Mouse (Mus musculus): ENCODE results near the gene Rrp9.
A peak's percentile ranks its signal among the peaks of the same experiment; 100 is the strongest.
"Not testable (repeated sequence)": the region's sequence is repeated elsewhere in the genome, so short reads cannot be mapped to it uniquely, and the experiment has no call there.

Rrp9 gene

DNA sequence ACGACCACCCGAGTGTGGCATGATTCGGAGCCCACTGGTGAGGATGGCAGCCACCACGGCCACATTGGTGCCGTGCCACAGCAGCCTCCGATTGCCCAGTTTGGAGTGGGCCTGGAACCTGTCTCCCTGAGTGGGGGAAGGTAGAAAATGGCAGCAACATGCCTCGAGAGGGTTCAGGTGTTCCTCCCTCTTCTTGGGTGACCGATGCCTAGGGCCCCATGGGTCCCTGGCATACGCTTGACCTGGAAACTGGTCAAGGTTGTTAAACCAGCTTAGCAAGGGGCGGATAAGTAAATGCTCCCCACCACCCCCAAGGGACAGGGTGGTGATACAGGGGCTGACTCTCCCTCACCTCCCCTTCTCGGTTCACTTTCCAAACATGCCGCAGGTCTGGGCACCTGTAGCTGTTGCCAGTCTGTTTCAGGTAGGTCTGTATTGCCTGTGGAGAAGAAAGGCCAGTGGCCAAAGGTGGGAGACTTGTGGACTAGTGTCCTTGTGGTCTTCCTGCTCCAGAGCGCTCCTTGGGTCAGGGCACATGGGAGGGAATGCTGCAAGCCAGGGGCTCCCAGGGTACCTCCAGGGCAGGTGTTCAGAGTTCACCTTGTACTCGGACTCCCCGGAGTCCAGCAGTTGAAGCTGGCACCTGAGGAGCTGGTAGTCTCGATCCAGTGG lies 2.5 kb upstream of the Rrp9 start:
- DNase-seq (ENCODE audit: low read depth in 2 of 2, low spot score in 2 of 2) = no peak

DNA sequence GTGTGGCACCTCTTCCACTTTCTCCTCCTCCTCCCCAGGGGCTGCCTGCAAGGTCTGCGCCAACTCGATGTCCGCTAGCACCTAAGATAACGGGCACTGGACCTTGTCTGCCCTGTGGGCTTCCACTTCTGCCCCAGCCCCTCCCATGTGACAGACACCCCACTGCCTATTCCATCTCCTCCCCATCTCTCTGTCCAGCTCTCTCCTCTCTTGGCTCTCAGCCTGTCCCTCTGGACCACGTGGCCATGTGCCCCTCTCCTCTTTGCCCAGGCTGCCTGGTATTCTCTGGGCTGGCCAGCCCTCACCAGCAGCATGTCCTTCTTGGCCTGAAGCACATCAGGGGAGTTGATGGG lies 2.0 kb upstream of the Rrp9 start:
- no peak for DNase-seq (ENCODE audit: low read depth in 2 of 2, low spot score in 2 of 2)

DNA sequence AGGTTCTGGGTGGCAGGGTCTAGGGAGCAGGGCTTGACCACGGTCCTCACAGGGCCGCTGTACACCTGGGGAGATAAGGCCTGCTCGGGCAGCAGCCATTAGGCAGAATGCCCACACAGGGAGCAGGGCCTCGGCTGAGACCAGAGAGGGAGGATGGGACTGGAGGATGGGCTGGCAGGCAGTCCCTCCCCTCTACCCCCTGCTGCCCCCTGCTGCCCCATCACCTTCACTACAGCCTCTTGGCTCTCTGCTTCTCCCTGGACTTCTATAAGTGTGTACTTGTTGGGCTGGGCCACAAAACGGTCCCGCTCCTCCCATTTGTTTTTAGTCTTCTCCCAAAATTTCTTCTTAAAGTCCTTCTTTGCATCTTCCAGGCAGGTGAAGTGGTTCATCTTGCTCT lies 1.3 kb upstream of the Rrp9 start:
- DNase-seq (ENCODE audit: low read depth in 2 of 2, low spot score in 2 of 2) = peak; percentile 54 to 63

DNA sequence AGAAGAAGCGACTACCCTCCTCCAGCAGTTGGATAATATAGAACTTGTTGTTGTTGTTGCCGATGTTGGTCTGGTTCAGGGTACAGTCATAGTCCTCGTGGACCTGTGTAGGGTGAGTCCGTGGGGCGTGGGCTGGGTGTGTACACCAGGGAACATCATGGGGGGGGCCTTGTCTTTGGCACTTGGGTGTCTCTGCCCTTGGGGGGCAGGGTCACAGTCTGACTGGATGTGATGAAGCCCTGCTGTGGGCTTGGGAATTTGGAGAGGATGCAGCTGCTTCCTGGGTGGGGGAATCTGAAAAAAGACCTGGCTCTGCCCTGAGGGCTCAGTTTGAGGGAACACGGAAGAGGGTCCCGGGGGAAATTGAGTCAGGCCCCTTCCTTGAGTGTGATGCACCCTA lies 717 bp upstream of the Rrp9 start:
- DNase-seq (ENCODE audit: low read depth in 2 of 2, low spot score in 2 of 2) = no peak

DNA sequence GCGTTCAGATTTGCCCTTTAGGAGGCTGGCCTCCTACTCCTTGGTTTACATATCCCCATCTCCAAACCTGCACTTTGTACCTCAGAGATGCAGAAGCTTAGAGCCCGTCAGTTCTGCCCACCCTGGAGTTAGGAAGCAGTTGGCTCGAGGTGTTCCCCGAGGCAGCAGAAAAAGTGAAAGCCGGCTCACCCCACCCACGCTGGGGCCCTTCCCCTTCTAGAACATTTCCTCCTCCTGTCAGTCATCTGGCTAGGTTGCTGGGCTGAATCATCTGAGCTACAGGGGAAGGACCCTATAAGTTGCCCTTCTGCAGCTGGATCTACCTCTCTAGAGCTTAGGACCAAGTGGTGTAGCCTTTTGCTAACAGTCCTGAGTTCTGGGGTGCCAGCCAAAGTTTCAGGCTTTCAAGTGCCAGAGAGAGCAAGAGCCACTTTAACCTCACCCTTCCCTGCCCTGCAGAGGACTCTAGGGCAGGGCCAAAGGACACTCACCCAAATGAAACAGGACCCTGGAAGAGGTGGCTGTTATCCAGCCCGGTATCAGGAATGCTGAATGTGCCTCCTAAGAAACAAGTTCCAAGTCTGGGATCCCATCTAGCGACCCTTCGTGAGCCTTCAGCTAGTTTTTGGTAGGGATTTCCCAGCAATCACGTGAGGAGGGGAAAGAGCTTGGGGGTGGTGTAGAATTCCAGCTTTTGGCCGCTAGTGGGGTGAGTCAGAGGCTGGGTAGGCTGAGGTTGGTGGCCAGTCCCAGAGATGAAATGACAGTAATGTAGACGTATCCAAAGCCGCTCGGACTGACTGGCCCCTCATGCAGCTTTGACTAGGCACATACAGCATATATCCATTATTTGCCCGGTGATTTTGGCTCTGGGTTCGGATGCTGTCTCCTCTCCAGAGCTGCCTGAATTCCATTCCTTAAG lies 500 bp downstream of the Rrp9 start:
- peak; percentile 40 to 58 for DNase-seq (ENCODE audit: low read depth in 2 of 2, low spot score in 2 of 2)

DNA sequence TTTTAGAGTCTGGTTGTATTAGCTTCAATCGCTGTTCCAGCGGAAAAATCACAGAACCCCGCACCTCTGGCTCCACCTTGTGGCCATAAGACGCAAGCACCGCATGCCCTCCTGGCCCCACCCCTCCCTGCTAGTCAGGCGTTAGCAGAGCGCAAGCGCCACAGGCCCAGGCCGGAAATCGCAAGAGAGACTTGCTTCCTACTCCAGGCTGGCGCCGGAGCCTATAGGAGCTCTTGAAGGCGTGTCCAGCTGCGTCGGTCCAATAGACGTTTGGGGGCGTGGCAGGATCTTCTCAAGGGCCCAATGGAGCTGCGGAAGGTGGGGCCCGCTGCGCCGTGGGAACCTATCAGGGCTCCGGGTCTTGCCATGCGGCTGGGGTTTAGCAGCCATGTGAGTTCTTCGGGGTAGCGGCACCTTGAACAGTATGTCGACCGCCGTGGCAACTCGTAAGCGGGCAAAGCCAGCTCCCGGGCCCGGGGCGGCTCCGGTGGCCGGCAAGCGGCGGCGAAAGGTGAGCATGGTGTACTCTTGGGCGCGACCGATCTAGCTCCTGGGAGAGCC lies 1.2 kb downstream of the Rrp9 start, which contains the start of gene Parp3:
Parp3 (minus strand) TSS at position 26 of the 561 bp plus-strand sequence.
- DNase-seq (ENCODE audit: low read depth in 2 of 2, low spot score in 2 of 2) = peak; percentile 97 to 99

DNA sequence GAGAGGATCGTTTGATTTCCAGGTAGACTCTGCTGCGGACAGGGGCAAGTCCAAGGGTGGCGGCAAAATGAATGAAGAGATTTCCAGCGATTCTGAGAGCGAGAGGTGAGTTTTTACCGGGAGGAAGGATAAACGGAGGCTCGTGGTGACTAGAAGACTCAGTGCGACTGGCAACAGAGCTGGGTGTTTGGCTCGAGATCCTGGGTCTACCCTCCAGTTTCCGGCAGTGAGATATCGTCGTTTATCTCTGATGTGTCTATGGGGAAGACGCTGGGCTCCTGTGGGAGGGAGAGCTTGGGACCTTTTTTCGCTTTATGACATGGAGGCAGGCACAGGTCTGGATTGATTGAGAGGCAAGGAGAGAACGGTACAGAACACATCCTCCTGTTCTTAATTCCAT lies 1.9 kb downstream of the Rrp9 start:
- DNase-seq (ENCODE audit: low read depth in 2 of 2, low spot score in 2 of 2) = no peak

DNA sequence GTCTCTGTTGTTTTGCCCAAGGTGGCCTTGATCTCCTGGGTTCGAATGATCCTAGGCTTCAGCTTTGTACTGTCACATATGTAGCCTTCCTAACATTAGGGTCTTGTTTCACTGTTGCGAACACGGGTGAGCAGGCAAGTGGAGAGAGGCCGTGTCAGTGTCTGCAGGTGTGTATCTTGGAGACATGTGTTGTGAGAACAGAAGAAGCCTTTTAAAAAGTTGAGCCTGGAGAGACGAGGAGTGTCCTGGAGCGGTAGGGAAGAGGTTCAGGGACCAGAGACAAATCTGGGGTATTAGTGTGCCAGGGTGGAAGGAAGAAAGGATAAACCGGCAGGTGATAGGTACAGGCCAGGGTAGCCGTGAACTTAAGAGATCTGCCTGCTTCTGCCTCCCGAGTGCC lies 2.3 kb downstream of the Rrp9 start:
- DNase-seq (ENCODE audit: low read depth in 2 of 2, low spot score in 2 of 2) = no peak

DNA sequence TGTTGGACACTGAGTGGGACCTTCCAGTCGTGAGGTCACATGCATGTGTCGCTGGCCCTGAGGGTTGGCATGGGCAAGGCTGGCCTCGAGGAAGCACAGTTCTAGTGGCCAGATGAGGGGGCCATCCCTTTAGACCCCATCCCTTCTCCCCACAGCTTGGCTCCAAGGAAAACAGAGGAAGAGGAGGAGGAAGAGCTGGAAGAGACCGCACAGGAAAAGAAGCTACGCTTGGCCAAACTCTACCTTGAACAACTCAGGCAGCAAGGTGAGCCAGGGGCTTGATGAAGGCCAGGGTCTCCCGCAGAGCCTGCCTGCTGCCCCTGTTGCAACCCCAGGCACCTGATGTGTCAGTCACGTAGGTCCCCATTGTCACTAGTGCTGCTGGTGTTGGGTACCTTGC lies 4.8 kb downstream of the Rrp9 start:
- DNase-seq (ENCODE audit: low read depth in 2 of 2, low spot score in 2 of 2) = no peak

DNA sequence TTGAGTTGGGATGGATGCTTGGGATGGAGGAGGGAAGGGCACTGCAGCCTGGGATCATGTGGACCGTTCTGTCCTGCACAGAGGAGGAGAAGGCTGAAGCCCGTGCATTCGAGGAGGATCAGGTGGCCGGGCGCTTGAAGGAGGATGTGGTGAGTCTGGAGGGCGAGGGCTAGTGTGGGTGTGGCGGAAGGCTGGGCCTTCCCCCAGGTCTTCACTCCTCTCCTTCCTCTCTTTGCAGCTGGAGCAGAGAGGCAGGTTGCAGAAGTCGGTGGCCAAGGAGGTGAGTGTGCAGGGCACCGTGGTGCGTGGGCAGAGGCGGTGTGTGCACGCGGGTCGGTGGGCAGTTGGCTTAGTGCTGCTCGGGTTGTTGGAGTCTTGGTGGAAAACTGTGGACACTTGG lies 5.3 kb downstream of the Rrp9 start:
- DNase-seq (ENCODE audit: low read depth in 2 of 2, low spot score in 2 of 2) = no peak

DNA sequence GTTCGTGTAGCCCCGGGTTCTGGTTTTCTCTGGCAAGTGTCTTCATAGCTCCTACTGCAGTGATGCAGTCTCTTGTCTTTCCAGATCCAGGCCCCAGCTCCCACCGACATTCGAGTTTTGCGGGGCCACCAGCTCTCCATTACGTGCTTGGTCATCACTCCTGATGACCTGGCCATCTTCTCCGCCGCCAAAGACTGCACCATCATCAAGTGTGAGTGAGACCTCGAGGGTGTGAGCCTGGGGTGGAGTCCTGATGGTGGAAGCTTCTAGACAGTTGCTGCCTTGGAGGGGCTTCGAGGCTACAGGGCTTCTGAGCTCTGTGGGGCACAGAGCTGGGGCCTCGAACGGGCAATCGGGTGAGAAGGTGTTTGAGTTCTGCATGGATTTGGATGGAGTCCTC lies 5.9 kb downstream of the Rrp9 start:
- no peak for DNase-seq (ENCODE audit: low read depth in 2 of 2, low spot score in 2 of 2)

DNA sequence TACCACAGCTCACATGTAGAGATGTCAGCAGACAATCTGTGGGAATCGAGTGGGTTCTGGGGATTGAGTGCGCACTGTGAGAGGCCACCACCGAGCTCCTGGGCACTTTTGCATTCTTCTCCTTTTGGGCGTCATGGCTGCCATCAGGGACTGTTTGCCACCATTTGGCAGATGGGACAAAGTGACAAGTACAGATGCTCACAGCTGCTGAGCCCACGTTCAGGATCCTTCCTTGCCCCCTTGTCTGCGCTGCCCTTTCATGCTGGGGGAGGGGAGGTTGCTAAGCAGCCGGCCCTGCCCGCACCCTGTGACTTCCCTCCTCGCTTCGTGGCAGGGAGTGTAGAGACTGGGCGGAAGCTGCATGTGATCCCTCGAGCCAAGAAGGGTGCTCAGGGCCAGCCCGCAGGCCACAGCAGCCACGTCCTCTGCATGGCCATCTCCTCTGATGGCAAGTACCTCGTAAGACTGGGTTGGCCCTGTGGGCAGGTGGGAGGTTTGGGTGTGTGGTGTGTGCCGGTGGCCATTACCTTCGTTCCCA lies 6.9 kb downstream of the Rrp9 start:
- DNase-seq (ENCODE audit: low read depth in 2 of 2, low spot score in 2 of 2) = no peak

DNA sequence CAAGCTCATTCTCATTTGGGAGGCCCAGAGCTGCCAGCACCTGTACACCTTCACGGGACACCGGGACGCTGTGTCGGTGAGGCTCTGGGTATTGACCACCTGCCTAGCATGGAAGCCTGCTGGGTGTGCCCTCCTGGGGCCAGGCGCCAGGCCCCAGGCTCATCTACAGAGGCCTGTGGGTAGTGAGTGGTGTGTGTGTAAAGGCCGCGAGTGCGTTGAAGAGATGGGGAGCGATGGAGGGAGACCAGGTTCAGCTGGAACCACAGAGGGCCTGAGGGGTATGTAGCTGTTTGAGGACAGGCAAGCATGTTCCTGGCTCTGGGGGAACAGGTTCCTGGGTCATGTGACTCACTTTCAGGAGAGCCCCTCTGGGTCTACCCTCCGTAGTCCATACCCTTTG lies 7.4 kb downstream of the Rrp9 start:
- DNase-seq (ENCODE audit: low read depth in 2 of 2, low spot score in 2 of 2) = no peak

DNA sequence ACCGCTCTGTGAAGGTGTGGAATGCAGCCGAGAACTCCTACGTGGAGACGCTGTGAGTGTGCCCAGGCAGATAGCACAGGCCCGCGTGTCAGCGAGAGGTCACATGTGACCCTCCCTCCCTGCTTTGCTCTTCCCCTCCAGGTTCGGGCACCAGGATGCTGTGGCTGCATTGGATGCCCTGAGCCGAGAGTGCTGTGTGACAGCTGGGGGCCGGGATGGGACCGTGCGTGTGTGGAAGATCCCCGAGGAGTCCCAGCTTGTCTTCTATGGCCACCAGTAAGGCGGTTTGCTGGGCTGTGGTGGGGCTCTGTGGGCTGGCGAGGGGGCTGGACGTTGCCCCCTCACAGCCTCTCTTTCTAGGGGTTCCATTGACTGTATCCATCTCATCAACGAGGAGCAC lies 7.8 kb downstream of the Rrp9 start:
- no peak for DNase-seq (ENCODE audit: low read depth in 2 of 2, low spot score in 2 of 2)

DNA sequence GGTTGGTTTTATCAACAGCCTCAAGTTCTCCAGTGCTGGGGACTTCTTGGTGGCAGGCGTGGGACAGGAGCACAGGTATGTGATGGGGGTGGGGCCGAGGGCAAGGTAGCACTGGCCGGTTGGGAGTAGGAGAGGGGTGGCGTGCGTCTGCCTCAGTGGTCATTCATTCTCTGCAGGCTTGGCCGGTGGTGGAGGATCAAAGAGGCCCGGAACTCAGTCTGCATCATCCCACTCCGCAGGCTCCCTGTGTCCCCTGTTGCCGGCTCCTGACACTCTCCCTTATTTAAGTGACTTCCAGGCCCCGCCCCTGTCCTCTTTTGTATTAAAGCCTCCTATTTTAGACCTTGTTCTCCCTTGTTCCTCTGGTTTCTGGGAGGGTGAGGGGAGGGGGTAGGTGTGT lies 9.3 kb downstream of the Rrp9 start:
- no peak for DNase-seq (ENCODE audit: low read depth in 2 of 2, low spot score in 2 of 2)

DNA sequence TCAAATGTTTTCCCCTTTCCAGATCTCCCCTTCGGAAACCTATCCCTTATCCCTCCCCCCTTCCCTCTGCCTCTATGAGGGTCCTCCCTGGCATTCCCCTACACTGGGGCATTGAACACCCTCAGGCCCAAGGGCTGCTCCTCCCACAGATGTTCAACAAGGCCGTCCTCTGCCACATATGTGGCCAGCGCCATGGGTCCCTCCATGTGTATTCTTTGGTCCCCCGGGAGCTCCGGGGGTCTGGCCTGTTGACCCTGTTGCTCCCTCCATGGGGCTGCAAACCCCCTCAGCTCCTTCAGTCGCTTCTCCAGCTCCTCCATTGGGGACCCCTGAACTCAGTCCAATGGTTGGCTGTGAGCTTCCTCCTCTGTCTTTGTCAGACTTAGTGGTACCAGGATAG lies 11.8 kb downstream of the Rrp9 start:
- not testable (repeated sequence) for DNase-seq (ENCODE audit: low read depth in 2 of 2, low spot score in 2 of 2)

DNA sequence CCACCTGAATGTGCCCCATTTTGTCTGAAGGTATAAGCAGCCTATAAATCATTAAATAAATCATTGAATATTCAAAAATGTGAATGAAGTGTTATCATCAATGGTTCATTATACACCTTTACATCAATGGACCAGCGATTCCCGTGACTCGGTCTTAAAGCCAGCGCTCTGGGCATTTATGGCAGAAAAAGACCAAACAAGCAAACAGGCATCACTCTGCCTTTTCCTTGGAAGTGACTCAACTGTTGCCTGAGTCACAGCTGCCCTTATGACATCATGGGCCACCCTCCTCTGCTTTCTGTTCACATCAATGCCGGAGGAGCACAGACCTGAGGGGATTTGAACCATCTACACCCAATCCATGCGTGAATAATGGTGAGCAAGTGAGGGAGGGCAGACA lies 23.9 kb downstream of the Rrp9 start, which contains the start of gene Iqcf1:
Iqcf1 (plus strand) TSS at position 301 of the 400 bp plus-strand sequence.
- no peak for DNase-seq (ENCODE audit: low read depth in 2 of 2, low spot score in 2 of 2)

DNA sequence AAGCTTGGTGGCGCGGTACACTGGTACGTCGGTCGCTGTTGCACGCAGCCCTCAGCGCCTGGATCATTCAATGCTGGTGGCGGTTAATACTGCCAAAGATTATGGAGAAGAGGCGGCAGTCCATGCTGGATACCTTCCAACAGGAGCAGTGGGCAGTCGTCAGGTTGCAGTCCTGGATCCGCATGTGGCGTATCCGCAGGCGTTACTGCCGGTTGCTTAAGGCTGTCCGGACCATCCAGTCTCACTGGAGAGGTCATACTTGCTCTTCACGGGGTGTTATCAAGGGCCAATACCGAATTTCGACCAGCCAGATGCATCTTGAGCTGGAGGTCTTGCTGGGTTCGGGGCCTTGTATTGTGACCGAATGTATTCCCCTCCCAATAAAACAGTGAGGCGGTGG lies 26.1 kb downstream of the Rrp9 start:
- DNase-seq (ENCODE audit: low read depth in 2 of 2, low spot score in 2 of 2) = no peak

DNA sequence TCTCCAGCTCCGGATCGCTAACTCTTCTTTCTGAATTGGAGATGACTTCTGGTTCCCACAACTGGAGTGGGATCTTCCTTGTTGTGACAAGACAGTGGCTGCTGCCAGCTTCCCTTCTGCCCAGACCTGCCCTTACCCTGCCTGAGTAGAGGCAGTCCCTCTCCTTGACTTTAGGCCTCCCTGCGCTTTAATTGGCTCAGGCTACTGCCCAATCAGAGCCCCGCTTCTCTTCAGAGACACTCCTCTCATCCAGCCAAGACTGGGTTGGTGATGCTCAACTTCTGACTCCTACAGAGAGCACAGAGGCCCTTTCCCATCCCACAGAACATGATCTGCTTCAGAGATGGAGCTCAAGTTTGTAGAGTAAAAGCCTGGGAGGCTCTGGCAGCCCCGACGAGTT lies 28.5 kb downstream of the Rrp9 start:
- no peak for DNase-seq (ENCODE audit: low read depth in 2 of 2, low spot score in 2 of 2)

DNA sequence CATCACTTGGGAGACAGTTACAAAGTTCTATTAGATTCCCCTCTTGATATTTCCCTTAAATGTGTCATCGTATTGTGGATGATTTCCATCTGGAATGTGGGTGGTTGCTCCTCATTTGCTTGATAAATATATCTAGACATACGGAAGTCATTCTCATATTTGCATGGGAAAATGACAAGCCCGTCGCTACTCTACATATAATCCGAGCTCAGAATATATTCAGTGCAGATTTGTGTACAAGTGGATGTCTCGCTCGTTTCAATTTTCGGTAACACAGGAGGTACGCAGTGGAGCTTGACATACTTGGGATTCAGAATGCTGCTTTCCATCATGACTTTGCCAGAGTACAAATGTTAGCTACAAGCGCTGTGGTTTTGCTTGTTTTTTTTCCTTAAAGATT lies 33.6 kb downstream of the Rrp9 start:
- DNase-seq (ENCODE audit: low read depth in 2 of 2, low spot score in 2 of 2) = no peak

DNA sequence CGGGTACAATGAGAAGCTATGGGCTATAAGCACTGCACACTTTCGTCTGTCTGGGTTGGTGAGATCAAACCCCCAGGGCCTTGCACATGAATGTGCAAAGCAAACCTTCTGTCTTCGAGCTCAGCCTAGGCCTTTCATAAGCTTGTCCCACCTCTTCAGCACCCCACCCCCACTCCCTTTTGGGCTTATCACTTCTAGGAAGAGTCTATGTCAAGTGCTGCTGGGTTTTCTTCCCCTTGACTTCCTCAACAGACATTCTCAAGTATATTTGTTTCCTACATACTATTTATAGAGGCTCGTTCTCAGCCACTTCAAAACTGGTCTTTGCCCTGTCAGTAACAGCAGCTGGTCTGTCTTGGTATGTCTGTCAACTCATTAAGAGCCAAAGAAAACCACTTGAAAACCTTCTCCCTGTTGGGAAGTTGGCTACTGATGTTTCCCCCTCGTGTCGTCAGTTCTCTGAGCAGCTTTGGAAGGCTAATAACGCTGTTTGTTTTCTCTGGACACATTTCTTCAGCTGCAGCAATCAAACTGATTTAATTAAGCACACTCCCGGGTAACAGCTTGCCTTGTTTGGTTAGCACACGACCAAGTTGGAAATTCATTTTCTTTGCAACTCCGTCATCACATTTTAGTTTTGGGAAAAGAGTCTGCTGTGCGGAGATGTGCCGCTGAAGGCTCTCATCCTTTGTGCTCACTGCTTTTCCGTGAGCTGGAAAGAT lies 37.1 kb downstream of the Rrp9 start:
- no peak for DNase-seq (ENCODE audit: low read depth in 2 of 2, low spot score in 2 of 2)

Measured in CD8-positive naive resting alpha-beta T cell, adult 2 months (primary cell).